Mouse (Mus musculus): ENCODE results near the gene Myo1a. TPM values are rescaled to one million over a fixed set of nuclear protein-coding genes. Genes with fewer than 3 reads are reported as not detected.

The Myo1a gene
- total RNA-seq, 2 experiments from 2014 or later = 0.77 to 0.88 TPM

DNA sequence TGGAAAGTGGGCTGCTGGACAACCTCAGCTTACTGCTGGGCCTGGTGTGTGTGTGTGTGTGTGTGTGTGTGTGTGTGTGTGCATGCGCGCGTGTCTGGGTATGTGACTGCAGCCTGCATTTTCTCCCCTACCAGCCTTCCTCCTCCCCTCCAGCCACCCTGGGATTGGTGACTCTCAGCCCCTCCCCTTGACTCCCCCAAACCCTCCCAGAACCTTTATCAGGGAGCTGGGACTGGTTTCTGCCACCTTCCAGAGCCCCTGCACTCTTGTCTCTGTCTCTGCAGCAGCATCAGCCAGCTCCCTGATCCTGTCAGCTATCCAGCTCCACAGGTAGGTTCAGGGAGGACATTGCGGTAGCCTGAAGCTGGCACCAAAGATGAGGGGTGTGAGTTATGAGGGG lies 20.2 kb downstream of the Myo1a start:
- DNase-seq (ENCODE audit: low spot score in 2 of 2) = no peak

DNA sequence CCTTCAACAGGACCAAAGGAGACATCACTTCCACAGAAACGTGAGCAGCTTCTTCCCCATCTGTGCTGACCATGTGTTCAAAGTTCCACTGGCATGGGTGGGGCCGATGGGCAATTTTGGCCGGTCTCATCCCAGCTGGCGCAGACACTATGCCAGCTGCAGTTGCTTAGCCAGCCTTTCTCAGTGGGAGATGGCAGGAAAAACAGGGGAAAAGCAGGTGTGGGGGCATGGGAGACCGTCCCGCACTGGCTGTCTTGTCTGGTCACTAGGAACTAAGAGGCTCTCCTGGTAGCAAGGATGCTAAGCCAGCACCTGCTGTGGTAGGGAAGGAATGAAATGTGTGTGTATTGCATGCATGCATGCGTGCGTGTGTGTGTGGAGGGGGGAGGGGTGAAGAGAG lies 23.5 kb downstream of the Myo1a start:
- no peak for DNase-seq (ENCODE audit: low spot score in 2 of 2)

DNA sequence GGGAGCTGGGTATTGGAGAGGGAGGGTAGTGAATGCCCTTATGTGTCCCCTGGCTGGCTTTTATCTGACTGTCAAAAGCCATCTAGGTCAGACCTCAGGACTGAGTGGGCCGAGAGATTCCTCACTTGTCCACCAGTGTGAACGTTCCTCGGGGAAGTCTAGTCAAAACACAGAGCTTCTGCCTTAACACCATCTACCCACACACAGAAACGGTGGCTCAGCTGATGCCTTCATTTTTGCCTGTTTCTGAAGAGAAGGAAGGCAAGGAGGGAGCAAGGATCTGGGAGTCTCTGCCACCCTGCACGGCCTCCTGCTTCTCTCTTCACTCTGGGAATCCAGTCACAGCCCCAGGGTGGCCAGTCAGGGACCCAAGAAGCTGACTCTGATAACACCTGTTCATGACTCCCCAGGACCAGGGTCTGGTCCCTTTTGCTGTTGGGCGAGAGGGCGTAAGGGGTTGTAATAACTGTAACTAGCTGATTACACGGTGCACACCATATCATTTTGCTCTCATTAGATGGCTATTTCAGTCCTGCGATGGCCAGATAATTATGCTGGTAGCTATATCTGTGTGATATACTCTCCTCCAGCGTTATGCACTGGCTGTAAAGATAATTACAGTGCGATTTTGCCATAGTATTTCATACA lies 25.4 kb downstream of the Myo1a start:
- DNase-seq (ENCODE audit: low spot score in 2 of 2) = peak in 1 of 2 experiments; percentile 42

DNA sequence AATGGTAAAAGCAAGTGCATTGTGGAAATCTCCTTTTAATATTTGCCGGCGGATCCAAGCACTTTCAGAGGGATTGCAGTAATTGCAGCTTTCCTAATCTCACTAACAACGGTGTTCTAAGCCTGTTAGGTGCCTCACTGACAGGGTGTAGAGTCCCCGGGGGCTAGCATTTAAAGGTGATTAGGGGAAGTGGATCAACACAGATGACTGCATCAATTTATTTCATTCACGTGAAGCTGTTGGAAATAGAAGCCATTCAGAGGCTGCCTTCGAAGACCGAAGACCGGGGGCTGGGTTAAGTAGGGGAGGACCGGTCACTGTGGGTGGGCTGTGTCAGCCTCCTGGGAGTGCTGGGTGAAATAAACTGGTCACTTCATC lies 26.0 kb downstream of the Myo1a start:
- no peak for DNase-seq (ENCODE audit: low spot score in 2 of 2)

DNA sequence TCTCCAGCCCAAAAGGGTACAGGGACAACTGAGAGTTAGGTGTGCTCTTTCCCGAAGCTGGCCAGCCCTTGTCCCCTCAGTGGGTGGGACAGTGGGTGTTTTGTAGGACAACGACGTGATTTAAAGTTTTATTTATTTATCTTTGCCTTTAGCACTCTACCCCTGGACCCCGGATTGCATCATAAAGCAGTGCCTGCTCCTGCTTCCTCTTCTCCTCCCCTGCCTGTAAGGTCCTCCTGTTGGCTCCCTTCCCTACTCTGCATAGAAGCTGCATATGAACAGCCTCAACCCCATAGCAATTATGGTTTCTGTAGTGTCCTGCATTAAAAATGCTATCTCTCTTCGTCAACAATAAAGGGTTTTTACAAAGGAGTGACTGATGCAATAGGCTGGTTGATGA lies 26.4 kb downstream of the Myo1a start:
- DNase-seq (ENCODE audit: low spot score in 2 of 2) = no peak

DNA sequence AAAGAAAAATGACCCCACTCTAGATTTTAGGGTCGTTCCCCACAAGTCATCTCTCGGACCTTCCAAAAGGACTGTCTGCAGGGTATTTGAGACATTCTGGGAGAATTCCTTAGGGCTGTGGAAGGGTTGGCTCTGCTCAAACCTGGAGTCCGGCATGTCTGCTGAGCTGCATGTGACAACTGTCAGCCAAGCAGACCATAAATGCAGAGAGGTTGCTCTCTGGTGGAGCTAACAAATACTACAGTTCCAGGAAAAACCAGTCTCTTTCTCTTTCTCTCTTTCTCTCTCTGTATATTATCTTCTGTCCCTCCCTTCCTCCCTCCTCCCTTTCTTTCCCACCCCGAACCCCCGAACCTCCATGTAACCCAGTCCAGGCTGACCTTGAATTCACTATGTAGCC lies 29.5 kb downstream of the Myo1a start:
- no peak for DNase-seq (ENCODE audit: low spot score in 2 of 2)

DNA sequence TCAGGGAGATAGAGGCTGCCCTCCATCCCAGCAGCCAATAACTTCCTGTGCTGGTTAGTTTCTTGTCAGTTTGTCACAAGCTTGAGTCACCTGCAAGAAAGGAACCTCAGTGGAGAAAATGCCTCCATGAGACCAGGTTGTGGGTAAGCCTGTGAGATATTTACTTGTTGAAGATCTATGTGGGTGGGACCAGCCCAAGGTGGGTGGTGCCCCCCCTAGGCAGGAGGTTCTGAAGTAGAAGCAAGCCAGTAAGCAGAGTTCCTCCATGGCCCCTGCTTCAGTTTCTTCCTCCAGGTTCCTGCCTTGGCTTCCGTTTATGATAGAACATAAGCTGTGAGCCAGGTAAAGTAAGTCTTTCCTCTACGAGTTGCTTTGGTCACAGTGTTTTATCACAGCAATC lies 31.3 kb downstream of the Myo1a start:
- DNase-seq (ENCODE audit: low spot score in 2 of 2) = no peak

DNA sequence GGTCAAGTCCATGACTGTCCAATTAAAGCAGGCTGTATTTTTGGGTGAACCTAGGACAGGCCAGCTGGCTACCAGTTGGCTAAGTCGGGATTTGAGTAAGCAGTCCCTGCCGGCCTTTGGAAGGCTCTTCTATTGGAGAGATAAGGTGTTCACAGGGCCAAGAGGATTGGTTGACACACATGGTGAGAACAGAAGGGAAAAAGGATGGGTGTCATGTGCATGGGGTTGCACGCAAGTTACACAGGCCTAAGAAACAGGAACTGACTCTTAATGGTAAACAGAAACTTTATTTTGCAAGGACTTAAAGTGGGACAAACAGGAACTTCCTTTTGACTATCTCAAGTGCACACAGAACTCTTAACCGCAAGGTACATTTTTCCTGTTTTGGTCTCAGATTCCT lies 31.9 kb downstream of the Myo1a start:
- no peak for DNase-seq (ENCODE audit: low spot score in 2 of 2)

DNA sequence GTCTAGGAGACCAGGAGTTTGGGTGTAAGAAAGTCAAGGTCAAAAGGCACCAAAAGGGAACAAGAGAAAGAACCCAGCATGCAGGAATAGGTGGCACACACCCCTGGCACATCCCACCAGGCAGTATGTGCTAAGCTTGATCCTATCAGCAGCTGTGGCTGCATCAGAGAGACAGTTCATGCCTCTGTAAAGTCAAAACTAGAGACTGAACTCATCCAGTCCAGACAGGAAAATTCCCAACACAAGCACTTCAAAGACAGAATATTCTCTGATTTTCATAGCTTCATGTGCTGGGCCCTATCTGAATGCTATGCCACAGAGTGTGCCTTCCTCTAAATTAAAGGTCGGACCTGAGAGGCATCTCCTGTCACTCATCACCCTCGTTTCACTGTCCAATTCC lies 32.6 kb downstream of the Myo1a start:
- DNase-seq (ENCODE audit: low spot score in 2 of 2) = no peak

DNA sequence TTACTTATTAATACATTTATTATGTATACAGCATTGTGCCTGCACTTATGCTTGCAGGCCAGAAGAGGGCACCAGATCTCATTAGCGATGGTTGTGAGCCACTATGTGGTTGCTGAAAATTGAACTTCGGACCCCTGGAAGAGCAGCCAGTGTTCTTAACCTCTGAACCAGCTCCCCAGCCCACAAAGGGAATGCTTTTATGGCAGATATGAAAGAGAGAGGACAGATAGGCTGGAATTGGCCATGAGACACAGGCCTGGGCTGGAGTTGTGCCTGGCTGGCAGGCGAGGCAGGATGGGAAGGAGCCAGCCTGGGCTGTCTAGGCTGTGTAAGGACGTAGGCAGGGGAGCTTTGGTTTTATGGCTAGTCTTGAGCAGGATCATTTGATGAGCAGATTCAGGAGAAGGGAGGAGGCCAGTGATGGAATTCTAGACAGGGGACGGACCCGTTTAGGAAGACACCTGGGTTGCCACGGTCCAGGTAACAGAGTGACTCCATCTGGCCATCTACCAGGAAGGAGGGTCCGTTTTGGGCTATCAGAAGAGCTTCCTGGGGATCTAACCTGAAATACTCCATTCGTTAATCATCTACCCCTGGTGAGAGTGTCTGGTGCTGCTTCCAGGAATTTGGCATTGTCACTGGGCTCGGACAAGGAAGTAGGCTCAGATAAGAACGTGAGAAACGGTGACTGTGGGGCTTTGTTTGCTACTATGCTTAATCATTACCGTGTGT lies 33.3 kb downstream of the Myo1a start:
- DNase-seq (ENCODE audit: low spot score in 2 of 2) = no peak

DNA sequence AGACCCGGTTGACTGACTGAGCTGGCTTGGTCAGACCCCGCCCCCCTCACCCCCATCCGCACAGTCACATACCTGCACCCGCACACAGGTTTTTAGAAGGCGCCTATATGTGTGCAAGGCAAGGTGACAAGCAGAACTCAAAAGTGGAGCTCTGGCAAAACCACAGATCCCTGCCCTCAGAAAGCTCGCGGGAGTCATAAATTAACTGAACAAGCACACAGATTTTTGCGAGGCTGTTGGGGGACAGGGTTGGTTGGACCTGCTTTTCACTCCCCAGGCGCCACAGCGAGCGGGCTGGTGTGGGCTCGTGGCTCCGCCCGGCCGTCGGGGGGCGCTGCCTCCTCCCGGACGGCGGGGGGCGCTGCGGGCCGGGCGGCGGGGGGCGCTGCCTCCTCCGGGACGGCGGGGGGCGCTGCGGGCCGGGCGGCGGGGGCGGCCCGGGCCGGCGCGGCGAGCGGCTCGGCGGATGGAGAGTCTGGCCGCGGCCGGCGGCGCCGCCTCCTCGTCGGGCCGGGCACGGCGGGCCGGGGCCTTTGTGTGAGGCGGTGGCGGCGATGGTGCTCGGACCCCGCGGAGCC lies 34.2 kb downstream of the Myo1a start, which contains the start of gene Zbtb39:
Gene Zbtb39 (plus strand): TSS at position 456 of the 578 bp plus-strand sequence.
- DNase-seq (ENCODE audit: low spot score in 2 of 2) = peak; percentile 70 to 77

DNA sequence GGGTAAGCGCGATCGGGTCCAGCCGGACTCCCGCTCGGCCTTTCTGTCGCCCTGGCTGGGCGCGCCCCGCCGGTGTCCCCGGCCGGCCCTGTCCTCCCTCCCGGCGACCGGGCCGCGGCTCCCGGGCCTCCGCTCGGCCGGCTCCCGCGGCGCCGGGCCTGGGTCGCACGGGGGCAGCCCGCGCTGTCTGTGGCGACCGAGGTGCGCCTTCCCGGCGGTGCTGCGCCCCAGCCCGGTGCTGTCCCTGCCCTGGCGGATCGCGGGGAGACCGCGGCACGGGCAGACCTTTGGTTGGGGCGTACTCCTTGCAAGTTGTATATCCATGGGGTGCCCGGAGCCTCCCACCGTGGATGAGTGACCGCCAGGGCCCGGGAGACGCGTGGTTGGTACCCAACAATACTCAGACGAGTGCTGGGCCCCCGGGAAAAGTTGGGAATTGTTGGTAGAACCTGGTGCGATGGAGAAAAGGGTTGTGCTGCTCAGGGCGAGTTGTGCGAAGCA lies 34.7 kb downstream of the Myo1a start:
- no peak for DNase-seq (ENCODE audit: low spot score in 2 of 2)

DNA sequence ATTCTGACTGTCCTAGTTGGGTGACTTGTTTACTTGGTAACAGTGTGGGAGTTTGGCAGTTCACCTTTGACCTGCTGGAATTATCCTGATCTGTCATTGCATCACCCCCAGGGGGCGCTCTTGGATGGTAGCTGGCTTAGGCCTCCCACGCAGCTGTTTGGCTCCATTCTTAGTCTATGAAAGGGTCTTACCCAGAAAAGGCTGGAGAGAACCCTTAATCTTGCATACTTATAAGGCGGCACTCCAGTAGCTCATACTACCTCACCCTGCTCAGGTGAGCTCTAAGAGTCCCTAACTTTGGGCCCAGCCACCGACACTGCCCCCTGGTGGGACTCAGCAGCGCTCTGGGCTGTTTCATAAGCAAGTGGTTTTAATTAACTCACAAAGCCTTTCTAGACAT lies 39.7 kb downstream of the Myo1a start:
- no peak for DNase-seq (ENCODE audit: low spot score in 2 of 2)

DNA sequence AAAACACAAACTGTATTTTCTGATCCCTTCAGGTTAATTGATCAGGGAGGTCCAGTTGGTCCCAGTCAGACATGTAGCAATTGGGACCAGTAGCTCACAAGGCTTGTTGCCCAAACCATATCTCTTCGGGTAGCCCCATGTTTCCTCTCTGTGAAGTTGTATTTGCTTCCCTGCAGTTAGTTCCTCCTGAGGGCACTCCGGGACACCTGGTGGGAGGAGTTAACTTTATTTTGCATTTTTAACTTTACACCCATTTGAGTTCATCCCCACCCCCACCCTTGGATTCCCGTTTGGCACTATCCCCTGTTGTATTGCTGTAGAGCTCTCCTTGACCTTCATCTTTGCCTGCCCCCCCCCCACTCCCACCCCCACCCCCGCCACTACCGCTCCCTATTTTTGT lies 40.9 kb downstream of the Myo1a start:
- no peak for DNase-seq (ENCODE audit: low spot score in 2 of 2)

DNA sequence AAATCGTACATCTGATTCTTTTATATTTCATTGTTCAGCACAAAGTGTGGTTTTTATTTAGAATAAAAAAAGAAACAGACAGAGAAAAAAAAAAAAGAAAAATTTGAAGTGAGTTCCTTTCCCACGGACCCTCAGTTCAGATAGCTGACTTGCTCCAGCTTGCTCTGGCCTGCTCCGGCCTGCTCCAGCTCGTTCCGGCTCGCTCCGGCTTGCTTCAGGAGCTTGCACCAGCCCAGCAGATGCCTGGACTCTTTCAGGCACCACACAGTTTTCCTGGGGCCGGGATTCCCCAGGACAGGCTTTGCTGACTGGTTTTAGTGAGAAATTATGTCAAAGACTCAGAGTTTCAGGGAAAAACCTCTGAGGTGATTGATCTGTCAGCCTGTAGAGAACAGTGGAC lies 42.3 kb downstream of the Myo1a start:
- DNase-seq (ENCODE audit: low spot score in 2 of 2) = no peak

DNA sequence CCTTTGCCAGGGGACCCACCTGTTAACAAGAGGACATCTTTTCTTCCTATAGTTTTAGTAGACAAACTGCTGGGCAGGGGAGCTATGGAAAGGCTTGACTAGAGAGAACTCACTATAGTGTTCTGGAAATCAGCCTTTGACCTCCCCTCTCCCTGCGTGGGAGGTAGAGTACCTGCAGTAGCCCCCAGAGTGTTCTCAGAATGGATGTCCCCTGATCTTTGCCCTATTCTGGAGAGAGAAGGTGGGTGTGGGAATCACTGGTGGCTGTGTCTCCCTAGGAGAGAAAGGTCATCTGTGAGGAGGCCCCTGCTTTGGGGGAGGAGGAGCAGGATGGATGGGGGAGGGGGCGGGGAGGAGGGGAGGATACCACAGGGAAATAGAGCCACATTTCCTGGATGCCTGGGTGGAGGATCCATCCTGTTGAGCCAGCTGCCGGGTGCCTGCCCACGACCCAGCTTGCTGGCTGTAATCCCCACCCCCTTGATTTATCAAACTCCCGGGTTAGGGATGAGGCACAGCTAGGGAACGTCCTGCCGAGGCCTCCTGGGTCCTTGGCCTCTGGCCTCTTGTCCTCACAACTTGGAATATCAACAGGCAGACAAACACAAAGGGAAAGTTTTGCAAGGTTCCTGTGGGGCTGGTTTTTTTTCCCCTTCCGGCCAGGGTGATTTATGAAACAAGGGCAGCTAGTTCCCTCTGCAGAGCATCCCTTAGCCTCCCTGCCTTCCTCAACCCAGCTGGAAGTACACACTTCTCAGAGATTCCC lies 44.1 kb downstream of the Myo1a start:
- DNase-seq (ENCODE audit: low spot score in 2 of 2) = no peak

DNA sequence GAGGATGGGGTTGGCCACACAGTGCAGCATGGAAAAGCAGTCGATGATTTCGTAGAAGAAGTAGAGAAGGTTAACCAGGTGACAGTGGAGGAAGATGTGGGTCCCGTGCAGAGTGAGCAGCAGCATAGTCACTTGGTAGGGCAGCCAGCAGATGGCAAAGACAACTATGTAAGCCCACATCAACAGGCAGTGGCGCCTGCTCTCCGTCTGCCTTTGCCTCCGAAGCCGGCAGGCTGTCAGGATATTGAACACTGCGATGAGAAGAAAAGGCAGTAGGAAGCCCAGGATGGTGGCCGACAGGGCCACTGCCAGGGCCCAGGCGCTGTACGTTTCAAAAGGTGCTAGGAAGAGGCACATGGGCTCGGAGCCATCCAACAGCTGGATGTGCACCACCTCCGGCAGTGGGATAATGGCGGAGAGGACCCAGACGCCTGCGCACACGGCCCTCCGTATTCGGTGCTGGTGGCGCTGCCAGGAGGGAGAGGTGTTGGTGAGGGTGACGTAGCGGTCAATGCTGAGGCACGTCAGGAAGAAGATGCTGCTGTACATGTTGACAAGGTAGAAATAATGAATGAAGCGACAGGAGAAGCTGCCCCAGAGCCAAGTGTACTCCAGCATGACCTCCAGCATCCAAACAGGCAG lies 45.3 kb downstream of the Myo1a start:
- DNase-seq (ENCODE audit: low spot score in 2 of 2) = no peak

DNA sequence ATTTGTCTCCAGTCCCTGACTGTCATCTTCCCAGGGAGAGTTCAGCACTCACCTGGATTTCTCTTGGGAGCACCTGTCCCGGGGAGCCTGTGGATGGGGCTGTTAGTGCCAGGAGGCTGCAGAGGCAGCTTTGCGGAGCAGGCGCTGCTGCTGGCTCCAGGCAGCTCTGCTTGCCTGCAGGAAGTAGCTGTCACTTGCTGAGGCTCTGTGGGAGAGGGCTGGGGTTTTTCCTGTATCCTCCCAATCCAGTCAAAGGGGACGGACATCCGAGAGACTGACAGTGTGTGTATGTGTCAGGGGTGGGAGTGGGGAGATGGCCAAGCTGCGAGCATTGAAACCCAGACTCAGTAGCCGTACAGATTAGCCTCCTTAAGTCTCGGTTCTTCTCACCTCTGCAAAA lies 46.6 kb downstream of the Myo1a start, which contains the start of gene Gpr182:
Gene Gpr182 (minus strand): TSS at position 185 of the 400 bp plus-strand sequence.
- no peak for DNase-seq (ENCODE audit: low spot score in 2 of 2)

DNA sequence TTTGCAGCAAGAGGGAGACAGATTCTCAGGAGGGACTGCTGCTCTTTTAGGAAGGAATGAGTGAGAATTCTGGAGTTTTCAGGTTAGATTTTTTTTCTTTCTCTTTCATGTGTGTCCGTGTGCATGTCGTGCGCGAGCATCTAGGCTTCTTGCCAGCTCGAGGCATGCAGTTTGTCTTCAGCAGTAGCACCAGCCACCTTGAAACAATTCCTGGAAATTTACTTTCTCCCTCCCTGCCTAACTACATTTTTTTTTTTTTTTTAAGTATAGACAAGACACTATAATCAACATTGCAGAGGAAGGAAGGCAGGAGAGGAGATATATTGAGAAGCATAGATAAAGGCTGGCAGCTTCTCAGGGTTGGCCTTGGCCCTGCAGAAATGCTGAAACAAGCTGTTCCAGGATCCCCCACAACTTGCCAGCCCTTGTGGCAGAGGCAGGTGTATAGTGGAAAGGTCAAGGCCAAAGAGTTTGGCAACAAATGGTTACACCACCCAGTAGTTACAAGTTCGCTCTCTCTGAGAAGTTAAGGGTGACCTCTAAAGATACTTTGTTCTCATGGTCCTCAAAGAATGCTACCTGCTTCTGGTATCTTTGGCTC lies 49.7 kb downstream of the Myo1a start:
- DNase-seq (ENCODE audit: low spot score in 2 of 2) = no peak

DNA sequence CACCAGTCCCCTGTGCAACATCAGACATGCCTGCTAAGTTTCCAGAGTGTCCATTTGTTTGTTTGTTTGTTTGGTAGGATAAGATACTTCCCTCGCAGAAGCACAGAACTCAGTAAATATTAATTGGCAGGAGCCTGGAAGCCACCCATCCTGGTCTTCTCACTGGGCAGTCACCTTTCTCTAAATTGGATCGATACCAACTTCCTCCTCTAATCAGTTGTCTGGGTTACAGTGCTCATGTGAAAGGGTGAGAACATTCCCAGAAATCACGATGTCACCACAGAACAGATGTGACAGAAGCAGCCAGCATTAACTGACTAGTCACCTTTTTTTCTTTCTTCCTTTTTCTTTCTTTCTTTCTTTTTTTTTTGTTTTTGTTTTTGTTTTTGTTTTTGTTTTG lies 50.3 kb downstream of the Myo1a start:
- no peak for DNase-seq (ENCODE audit: low spot score in 2 of 2)
